Mouse (Mus musculus) olfactory bulb, adult 2 months (tissue): ENCODE data around the gene Fh1.

Experiments used
- CTCF ChIP-seq: fragments of 200-500 bp; IDR thresholded peaks from 2 replicates; pipeline ENCODE4 v1.5.1; 2012; ENCODE audit warnings: low read depth, mild to moderate bottlenecking, low read length, moderate library complexity; ENCODE audit not compliant: insufficient read depth
- POLR2A ChIP-seq: fragments of 200-500 bp; IDR thresholded peaks from 2 replicates; pipeline ENCODE4 v1.6.1; 2012; ENCODE audit warnings: mild to moderate bottlenecking, low read depth, low read length, moderate library complexity; ENCODE audit not compliant: insufficient read depth

DNA sequence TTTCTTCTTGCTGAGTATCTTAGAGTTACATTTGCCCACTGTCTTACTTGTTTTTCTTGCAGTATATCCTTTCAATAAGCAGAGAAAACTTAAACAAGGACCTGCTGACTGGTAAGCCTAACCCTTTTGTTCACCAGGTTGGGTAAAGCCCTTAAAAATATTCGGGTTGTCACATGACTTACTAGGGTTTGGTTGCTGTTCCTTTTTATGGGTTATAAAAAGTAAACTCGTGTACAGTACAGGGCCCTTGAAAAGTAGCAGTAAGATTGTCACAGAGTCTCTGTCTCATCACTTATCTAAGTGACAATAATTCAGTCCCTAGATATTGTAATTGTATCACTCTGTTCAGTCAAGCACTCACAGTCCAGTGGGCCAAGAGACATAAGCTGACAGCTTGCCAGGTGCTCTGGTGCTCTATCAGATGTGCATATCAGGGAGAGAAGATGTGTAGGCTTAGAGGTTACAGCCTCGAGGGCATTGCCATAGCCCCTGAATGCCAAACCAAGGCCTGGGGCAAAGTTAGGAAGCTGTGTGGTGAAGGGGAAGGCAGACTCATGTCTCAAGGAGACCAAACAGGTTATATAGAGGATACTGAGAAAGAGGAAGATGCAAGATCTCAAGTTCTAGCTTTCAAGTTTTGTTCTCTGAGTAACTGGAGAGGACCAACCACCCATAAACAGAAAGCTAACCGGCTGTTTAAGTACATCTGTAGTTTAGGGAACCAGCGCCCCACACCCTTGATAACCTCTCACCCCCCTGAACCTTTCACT is 18.2 kb upstream of the Fh1 start:
- TF ChIP-seq POLR2A (no peak), CTCF (no peak)
